Mouse (Mus musculus): ENCODE measurements at regions not wholly inside any gene's neighbourhood (a gene's known extent, or its start where the extent isn't known, plus 50 kb on each side); places are given as distances from the start of the nearest gene placed in this dataset.
A peak's percentile ranks its signal among the peaks of the same experiment; 100 is the strongest.

DNA sequence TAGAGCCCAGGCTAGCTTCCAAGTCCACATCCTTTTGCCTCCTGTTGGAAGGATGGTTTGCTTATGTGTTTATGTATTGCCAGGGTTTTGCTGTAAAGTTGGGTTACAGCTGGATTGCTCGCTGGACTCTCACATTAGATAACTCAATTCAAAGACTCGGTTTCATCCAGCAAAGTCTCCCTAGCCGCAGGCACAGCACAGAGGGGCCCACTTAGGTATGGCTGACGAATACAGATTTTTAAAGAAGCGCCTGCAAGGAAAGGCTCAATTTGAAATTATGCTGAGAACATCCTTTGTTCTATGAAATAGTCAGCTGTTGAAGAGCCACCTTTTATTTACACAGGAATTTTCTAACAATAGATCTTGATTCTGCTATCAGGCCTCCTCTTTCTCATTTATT, 88.8 kb upstream of the Fam98a start:
- Histone ChIP-seq H3K4me1 (ENCODE audit: control insufficient read depth, insufficient read depth, insufficient read length, low read length) (no peaks in the 10 kb centered on the region), H3K36me3 (ENCODE audit: control insufficient read depth, insufficient read depth, low read length) (no peaks in the 10 kb centered on the region), H3K27me3 (ENCODE audit: control insufficient read depth, insufficient read depth, low read length) (no peaks in the 10 kb centered on the region), H3K4me3 (ENCODE audit: low read depth, low read length) (no peak overlapping the region), H3K27ac (ENCODE audit: insufficient read depth, low read depth, low read length) (no peak overlapping the region)
- TF ChIP-seq CTCF (IDR thresholded peaks at IDR 0.05; ENCODE audit: extremely low read depth, insufficient read length, insufficient replicate concordance, low read depth, low read length) (no peak), POLR2A (IDR thresholded peaks at IDR 0.05; ENCODE audit: low read depth, low read length) (no peak)
- WGBS: 82% methylated on average over 5 of the region's 5 CpGs

GRCm38 (mm10) chr17:75629857-75630256, 78.1 kb upstream of the Fam98a start:
- no peaks in the 10 kb centered on the region for H3K27me3 ChIP-seq (ENCODE audit: control insufficient read depth, insufficient read depth, low read length)
- no peaks in the 10 kb centered on the region for H3K4me1 ChIP-seq (ENCODE audit: control insufficient read depth, insufficient read depth, insufficient read length, low read length)
- H3K36me3 ChIP-seq (ENCODE audit: control insufficient read depth, insufficient read depth, low read length): no peaks in the 10 kb centered on the region
- TF ChIP-seq CTCF (IDR thresholded peaks at IDR 0.05; ENCODE audit: extremely low read depth, insufficient read length, insufficient replicate concordance, low read depth, low read length) (no peak), POLR2A (IDR thresholded peaks at IDR 0.05; ENCODE audit: low read depth, low read length) (no peak)
- WGBS: 82% methylated on average over 4 of the region's 4 CpGs
- H3K4me3 ChIP-seq (ENCODE audit: low read depth, low read length): no peak overlapping the region
- no peak overlapping the region for H3K27ac ChIP-seq (ENCODE audit: insufficient read depth, low read depth, low read length)

GRCm38 (mm10) chr17:75619472-75619871, 67.7 kb upstream of the Fam98a start:
- Histone ChIP-seq H3K27ac (ENCODE audit: insufficient read depth, low read depth, low read length) (no peak overlapping the region), H3K36me3 (ENCODE audit: control insufficient read depth, insufficient read depth, low read length) (no peaks in the 10 kb centered on the region), H3K27me3 (ENCODE audit: control insufficient read depth, insufficient read depth, low read length) (no peaks in the 10 kb centered on the region), H3K4me1 (ENCODE audit: control insufficient read depth, insufficient read depth, insufficient read length, low read length) (no peaks in the 10 kb centered on the region), H3K4me3 (ENCODE audit: low read depth, low read length) (no peak overlapping the region)
- WGBS: 71% methylated on average over 3 of the region's 3 CpGs
- TF ChIP-seq CTCF (IDR thresholded peaks at IDR 0.05; ENCODE audit: extremely low read depth, insufficient read length, insufficient replicate concordance, low read depth, low read length) (peak; percentile 16; the same call in 1 of the 2 replicates), POLR2A (IDR thresholded peaks at IDR 0.05; ENCODE audit: low read depth, low read length) (no peak)

DNA sequence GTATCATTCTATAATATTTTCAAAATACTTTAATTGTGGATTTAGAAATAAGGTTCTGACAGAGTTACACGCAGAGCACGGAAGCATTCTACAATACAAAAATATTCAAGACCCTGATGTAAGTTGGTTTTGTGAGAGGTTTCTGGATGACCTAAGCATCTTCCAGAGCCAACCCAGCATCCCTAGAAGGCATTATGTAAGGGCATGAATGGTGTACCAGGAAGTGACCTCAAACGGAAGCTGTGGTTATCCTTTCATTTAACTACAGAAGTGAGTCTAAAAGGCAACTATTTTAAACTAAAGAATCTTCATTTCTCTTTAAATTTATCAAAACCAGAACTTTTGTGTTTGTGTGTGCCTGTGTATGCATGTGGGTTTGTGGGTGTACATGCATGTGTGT, 66.8 kb upstream of the Fam98a start:
- Histone ChIP-seq H3K27me3 (ENCODE audit: control insufficient read depth, insufficient read depth, low read length) (no peaks in the 10 kb centered on the region), H3K4me3 (ENCODE audit: low read depth, low read length) (no peak overlapping the region), H3K27ac (ENCODE audit: insufficient read depth, low read depth, low read length) (no peak overlapping the region), H3K36me3 (ENCODE audit: control insufficient read depth, insufficient read depth, low read length) (no peaks in the 10 kb centered on the region), H3K4me1 (ENCODE audit: control insufficient read depth, insufficient read depth, insufficient read length, low read length) (no peaks in the 10 kb centered on the region)
- WGBS: 89% methylated on average over 3 of the region's 3 CpGs
- TF ChIP-seq CTCF (IDR thresholded peaks at IDR 0.05; ENCODE audit: extremely low read depth, insufficient read length, insufficient replicate concordance, low read depth, low read length) (no peak), POLR2A (IDR thresholded peaks at IDR 0.05; ENCODE audit: low read depth, low read length) (no peak)

DNA sequence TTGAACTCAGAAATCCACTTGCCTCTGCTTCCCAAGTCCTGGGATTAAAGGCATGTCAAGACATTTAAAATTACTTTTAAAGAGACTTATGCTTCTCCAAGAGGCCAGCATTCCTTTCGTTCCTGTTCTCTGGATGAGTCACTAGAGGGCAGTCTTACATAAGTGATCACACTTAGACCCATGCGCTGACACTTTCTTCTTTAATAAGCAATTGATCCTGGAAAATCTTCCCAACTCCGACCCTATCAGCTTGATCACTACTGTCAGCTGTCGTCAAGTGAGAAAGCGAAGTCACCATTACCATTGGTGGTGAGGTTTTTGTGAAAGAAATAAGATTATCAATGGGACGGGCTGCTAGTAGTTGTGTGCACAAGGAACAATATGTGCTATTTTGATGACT, 65.5 kb upstream of the Fam98a start:
- no peak overlapping the region for H3K4me3 ChIP-seq (ENCODE audit: low read depth, low read length)
- H3K4me1 ChIP-seq (ENCODE audit: control insufficient read depth, insufficient read depth, insufficient read length, low read length): no peaks in the 10 kb centered on the region
- no peaks in the 10 kb centered on the region for H3K36me3 ChIP-seq (ENCODE audit: control insufficient read depth, insufficient read depth, low read length)
- TF ChIP-seq CTCF (IDR thresholded peaks at IDR 0.05; ENCODE audit: extremely low read depth, insufficient read length, insufficient replicate concordance, low read depth, low read length): no peak
- no peak for TF ChIP-seq POLR2A (IDR thresholded peaks at IDR 0.05; ENCODE audit: low read depth, low read length)
- H3K27me3 ChIP-seq (ENCODE audit: control insufficient read depth, insufficient read depth, low read length): no peaks in the 10 kb centered on the region
- no peak overlapping the region for H3K27ac ChIP-seq (ENCODE audit: insufficient read depth, low read depth, low read length)
- WGBS: 20% methylated on average over 6 of the region's 6 CpGs

DNA sequence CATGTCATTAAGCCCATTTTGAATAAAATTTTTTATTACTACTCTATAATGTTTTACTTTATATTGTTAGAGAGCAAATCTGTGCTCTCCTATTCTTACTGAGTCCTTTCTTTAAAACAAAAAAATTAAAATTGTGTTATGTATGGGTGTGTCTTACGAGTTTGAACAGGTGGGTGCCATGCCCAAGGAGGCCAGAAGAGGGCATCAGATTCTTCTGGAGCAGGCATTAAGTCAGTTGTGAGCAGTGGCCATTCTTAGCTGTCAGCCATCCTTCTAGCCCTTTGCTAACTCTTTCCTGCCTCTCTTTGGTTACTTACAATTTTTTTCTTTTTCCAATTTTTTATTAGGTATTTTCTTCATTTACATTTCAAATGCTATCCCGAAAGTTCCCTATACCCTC, 63.6 kb upstream of the Fam98a start:
- no peak overlapping the region for H3K4me3 ChIP-seq (ENCODE audit: low read depth, low read length)
- 85% methylated on average over 2 of the region's 2 CpGs for WGBS
- H3K27me3 ChIP-seq (ENCODE audit: control insufficient read depth, insufficient read depth, low read length): no peaks in the 10 kb centered on the region
- H3K27ac ChIP-seq (ENCODE audit: insufficient read depth, low read depth, low read length): no peak overlapping the region
- no peaks in the 10 kb centered on the region for H3K36me3 ChIP-seq (ENCODE audit: control insufficient read depth, insufficient read depth, low read length)
- no peak for TF ChIP-seq CTCF (IDR thresholded peaks at IDR 0.05; ENCODE audit: extremely low read depth, insufficient read length, insufficient replicate concordance, low read depth, low read length)
- no peak for TF ChIP-seq POLR2A (IDR thresholded peaks at IDR 0.05; ENCODE audit: low read depth, low read length)
- H3K4me1 ChIP-seq (ENCODE audit: control insufficient read depth, insufficient read depth, insufficient read length, low read length): no peaks in the 10 kb centered on the region

DNA sequence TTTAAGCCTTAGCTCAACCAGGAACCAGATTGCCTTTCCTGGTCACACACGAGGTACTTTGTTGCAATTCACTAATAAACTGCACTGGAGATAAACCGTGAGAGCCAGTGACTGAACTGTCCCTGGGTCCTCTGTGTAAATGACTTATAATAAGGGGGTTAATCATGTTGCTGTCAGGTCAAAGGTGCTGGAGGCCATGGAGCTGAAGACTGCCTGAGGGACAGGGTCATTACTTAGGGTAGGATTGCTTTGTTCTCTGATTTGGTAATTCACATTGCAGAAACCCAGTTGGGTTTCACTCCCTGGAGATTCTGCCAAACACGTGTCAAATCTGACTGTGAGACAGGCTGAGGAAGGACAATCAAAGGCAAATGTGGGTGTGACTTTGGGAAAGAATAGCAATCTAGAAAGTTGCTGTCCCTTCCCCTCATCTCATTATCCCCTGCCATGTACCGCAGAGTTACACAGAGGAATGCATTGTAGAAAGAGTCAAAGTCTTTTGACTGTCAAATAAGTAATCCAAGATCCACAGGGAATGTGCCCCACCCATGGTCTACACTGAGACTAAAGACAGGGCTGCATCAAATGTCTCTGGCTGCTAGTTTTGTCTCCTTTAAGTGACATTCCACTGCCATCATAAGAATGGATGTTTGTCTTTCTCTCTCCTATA, 51.8 kb upstream of the Fam98a start:
- 22% methylated on average over 4 of the region's 4 CpGs for WGBS
- Histone ChIP-seq H3K27me3 (ENCODE audit: control insufficient read depth, insufficient read depth, low read length) (0 out of 2 replicates have a peak, but pooled peaks cover 2% of the 10 kb centered on the region), H3K4me1 (ENCODE audit: control insufficient read depth, insufficient read depth, insufficient read length, low read length) (no peaks in the 10 kb centered on the region), H3K27ac (ENCODE audit: insufficient read depth, low read depth, low read length) (no peak overlapping the region), H3K36me3 (ENCODE audit: control insufficient read depth, insufficient read depth, low read length) (no peaks in the 10 kb centered on the region), H3K4me3 (ENCODE audit: low read depth, low read length) (no peak overlapping the region)
- TF ChIP-seq POLR2A (IDR thresholded peaks at IDR 0.05; ENCODE audit: low read depth, low read length): no peak
- TF ChIP-seq CTCF (IDR thresholded peaks at IDR 0.05; ENCODE audit: extremely low read depth, insufficient read length, insufficient replicate concordance, low read depth, low read length): no peak

All from small intestine, adult 2 months (tissue).